Mouse (Mus musculus) spleen, embryonic (tissue): ENCODE measurements around the gene Gm10203.
"Not testable (repeated sequence)": the region's sequence is repeated elsewhere in the genome, so short reads cannot be mapped to it uniquely, and the experiment has no call there.

Experiments used
- CTCF ChIA-PET: fragments of 350-600 bp; sonication (Branson Sonifier 250); formaldehyde crosslinking; loops from one replicate; lab custom pipeline; 2022; lab: Charles Lee

Gm10203 gene

DNA sequence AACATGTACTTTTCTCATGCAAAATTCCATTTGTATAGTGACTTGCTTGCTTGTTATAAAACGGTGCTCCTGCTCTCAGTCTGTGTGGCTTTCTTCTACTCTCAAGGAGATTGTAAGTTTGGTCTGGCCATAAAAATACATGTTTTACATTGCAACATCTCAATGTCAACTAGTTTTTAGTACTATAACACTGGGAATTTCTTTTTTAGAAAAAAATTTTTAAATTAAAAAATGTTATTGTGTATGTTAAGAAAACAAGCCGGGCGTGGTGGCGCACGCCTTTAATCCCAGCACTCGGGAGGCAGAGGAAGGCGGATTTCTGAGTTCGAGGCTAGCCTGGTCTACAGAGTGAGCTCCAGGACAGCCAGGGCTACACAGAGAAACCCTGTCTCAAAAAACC lies at the start of gene Gm10203:
Gene Gm10203, plus strand, starts transcription at position 301 of the 400 bp plus-strand sequence.
- CTCF ChIA-PET, result not testable (repeated sequence)

DNA sequence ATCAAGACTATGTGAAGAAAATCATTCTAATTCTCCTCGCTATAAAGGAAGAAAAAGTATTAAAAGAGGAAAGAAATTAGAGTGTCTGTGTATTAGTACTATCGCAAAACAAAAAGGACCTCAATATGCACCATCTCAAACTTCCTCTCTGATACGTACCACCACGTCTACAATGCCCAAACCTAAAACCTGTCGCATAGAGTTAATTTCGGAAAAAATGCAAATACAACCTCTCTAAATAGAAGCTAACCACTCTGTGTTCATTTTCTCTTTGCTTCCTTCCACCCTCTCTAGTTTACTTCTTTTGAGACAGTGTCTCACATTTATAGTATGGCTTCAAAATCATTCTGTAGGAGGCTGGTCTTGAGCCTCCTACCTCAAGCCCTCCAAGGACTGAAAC lies 37.6 kb upstream of the Gm10203 start:
- CTCF ChIA-PET, result interaction anchor here (0.6 kb wide), 1 partner anchor 109 kb away, joined by 4 read pairs; no protein-coding TSS in a partner anchor

DNA sequence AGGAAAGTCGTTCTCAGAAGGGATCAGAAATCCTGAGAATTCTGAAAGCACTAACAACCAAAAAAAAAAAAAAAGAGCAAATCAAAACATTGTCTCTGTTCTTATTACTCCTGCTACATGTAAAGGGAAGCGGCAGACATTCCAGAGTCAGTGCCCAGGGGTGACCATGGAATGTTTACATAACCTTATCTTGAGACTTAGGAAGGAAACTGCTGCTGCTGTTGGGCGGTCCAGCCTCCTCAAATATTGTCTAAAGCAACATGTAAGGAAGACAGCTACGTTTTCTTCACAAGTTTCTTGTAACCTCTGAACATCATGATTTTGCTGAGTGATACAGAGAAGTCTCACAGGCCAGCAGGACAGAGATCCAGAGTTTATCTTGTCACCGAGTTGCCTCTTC lies 36.5 kb upstream of the Gm10203 start:
- CTCF ChIA-PET, result interaction anchor here (0.6 kb wide), 1 partner anchor 58 kb away, joined by 3 read pairs; no protein-coding TSS in a partner anchor

DNA sequence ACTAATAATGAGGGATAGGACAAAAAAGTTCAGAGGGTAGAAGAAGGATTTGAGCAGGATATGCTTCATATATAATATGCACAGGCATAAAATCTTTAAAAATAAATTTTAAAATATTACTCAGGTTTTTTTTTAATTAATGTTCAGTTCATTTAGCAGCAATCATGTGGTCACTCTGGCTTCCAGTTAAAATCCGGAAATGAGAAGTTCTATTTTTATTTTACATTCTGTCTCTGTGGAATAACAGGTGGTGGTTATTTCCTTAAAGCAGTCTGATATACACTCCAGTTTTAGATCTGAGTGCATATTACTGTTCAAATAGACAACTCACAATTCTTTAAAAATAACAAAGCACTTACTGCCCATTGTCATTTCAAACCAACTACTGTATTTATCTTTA lies 35.4 kb upstream of the Gm10203 start:
- CTCF ChIA-PET, result no interaction called here

DNA sequence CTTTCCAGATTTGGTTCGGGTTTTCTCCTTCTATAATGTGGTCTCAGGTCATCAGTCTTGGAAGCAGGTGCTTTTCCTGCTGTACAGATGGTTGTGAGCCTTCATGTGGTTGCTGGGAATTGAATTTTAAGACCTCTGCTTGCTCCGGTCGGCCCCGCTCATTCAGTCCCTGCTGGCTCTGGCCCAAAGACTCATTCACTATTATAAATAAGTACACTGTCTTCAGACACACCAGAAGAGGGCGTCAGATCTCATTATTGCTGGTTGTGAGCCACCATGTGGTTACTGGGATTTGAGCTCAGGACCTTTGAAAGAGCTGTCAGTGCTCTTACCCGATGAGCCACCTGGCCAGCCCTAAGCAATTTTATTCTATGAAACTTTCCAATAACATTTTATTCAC lies 34.6 kb upstream of the Gm10203 start:
- CTCF ChIA-PET, result no interaction called here

DNA sequence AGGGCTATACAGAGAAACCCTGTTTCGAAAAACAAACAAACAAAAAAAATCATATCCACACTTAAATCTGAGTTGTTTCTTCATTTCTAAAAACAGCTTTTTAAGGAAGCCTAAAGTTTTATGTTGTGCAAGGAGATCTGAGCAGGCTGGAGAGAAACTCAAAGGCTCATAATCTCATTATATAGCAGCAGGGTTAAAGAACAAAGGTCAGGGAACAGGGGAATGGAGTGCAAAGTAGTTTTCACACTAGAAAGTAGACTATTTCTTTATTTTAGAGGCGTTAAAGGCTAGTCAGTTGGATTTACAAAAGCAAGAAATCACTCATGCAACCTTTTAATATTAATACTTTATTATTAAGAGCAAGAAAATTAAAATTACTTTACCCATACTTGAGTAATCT lies 33.7 kb upstream of the Gm10203 start:
- CTCF ChIA-PET, result interaction anchor here (0.6 kb wide), 1 partner anchor 23 kb away, joined by 3 read pairs; no protein-coding TSS in a partner anchor

DNA sequence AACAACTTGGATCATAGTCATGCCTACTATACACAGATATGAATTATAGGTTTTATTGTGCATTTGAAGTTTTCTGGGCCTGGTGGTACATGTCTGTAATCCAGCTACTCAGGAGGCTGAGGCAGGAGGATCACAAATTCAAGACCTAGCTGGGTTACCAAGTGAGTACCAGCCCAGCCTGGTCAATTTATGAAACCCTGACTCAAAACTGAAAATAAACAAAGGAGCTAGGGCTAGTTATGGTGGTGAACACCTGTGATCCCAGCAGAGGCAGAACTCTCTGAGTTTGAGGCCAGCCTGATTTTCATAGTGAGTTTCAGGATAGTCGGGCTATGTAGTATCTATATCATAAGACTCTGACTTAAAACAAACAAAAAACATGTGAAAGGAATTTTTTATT lies 32.7 kb upstream of the Gm10203 start:
- CTCF ChIA-PET, result no interaction called here

DNA sequence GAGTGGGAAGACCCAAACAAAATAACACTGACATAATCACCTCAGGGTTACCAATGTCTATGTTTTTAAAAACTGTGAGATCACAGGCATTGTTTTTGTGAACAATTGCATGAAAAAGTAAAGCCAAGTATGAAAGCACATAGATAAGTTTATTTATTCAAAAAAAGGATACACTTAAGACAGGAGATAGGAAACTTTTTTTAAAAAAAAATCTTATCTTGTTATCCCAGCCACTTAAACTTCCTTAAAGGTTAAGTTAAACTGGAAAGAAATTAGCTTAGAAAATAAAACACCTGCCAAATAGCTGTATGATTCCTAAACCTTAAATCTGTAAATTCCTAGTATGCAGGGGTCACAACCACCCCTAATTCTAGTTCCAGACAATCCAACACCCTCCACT lies 31.0 kb upstream of the Gm10203 start:
- CTCF ChIA-PET, result interaction anchor here (0.7 kb wide), 1 partner anchor 8 kb away, joined by 4 read pairs; no protein-coding TSS in a partner anchor

DNA sequence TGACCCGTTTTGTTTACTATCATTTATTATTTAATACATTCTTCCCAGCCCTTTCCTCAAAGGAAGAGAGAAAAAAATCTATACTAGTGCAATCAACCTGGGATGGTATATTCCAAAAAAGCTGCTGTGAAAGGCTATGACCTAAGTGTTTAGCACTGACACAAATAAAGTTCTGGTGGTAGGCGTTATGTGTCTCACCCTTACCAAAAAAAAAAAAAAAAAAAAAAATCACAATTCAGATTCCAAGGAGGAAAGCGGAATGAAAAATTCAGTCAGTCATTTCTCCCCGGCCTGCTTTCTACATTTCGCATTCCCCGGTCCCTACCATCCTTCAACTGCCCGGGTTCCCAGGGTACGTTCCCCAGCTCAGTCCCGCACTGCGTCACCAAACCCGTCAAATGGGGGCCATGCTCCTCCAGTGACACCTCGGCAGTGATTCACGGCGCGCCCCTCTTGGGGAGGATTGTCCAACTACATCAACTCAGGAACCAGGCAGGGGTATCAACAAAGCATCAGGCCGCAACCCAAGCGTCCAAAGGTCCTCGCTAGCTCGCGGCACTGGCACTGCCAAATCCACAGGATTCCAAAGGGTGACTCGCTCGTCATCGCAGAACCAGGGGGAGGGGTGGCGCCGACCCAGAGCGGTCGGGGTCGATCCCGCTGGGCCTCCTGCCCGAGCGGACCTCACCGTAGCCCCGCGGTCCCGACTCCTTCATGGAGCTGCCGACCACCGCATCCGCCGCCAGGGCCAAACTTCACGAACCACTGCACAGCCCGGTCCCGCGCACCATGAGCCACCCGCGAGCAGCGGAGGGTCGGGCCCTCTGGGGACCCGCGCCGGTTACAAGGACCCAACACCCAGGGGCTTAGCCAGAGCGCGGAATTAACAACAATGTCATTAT lies 29.5 kb upstream of the Gm10203 start:
- CTCF ChIA-PET, result interaction anchor here (0.6 to 0.7 kb wide), 2 partner anchors 23 to 118 kb away, joined by 5 to 8 read pairs; no protein-coding TSS in a partner anchor

DNA sequence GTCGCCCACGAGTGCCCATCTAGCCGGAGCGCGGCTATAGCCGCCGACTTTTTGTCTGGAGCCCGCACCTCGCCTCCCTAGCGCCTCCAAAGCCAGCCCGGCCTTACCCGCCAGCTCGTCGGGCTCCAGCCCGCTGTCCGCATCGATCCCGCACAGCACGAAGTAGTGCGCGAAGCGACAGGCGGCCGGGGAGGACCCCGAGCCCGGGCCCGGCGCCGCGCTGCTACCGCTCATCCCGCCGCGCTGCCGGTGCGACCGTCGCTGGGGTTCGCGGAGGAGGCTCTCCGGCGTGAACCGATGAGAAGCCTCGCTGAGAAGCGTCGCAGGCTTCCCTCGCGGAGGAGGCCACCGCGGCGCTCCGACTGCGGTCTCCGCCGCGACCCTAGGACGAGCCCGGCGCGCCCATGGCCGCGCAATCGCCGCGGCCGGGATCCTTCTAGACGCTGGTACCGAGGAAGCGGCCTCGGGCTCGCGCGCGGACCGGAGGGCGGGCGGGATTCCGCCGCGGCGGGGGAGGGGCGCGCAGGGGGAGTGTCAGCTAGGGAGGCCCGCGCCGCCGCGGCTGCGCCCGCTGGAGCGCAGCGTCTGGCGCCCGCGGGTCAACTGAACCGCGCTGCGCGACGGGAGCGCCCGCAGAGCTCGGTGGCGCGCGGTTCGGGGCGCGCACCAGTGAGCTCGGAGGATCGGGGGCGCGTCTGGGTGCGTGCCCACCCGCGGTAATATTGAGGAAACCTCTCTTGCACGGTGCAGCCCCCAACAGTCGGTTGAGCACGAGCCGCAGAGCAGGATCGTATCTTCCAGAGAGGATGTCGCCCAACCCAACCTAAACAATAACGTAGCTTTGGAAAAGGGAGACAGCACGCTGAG lies 28.7 kb upstream of the Gm10203 start, which contains the start of gene Dennd5b:
Gene Dennd5b, minus strand, starts transcription at position 605 of the 867 bp plus-strand sequence.
- CTCF ChIA-PET, result no interaction called here

DNA sequence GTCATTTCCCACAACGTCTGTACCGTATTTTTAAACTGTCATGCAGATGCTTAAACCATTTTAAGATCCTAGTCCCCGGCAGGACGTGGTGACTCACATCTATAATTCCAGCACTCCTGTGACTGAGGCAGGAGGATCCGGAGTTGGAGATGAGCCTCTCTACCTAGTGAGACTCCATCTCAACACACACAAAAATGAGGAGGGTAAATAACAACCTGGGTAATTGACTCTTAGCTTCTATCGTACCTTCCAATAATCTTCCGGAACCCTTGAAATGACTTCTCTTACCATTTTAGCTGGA lies 28.1 kb upstream of the Gm10203 start:
- CTCF ChIA-PET, result interaction anchor here (0.9 kb wide), 1 partner anchor 16 kb away, joined by 3 read pairs; no protein-coding TSS in a partner anchor

DNA sequence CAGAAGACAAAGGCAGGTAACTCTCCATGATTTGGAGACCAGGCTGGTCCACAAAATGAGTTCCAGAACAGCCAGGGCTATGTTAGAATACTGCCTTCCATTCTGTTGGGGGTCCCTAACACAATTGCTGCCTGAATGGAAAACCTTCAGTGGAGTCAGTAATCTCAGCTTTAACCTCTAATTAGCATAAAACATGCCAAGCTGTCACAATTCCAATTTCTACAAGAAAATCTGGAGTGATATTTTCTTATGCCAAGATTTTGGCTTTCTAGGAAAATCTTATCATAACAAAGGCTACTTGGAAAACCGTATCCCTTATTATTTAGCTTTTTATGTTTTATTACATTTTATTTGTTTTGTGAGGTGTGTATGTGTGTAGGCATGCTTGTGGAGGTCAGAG lies 26.5 kb upstream of the Gm10203 start:
- CTCF ChIA-PET, result no interaction called here

DNA sequence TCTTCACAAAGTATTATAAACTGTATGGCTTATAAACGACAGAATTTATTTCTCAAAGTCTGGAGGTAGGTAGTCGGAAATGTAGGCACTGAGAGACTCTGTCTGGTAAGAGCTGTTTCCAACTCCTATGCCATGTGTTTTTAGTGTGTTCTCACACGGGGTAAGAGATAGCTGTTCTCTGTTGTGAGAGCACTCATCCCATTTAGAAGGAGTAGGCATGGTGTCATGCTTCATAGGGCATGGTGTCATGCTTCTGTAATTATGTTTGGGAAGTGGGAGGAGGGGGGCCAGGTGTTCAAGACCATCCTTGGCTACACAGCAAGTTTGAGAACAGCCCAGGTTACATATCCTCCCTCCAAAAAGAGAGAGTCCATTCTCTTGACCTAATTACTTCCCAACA lies 22.4 kb upstream of the Gm10203 start:
- CTCF ChIA-PET, result no interaction called here

DNA sequence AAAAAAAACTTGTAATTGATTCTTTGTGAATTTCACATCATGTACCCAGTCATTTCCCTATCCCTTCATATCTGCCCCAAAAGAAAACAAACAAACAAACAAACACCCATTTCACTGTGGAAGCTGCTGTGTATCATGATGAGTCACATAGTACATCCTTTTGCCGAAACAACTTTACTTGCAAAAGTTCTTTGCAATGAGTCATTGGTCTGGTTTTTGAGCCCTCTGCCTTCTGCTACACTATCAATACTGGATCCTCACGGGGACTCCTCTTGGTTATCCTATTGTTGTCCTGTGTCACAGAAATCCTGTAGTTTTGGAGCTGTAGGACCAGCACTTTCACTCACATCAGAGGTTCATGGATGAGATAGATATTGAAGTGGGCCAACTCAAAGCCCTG lies 21.1 kb upstream of the Gm10203 start:
- CTCF ChIA-PET, result interaction anchor here (0.7 kb wide), 1 partner anchor 290 kb away, joined by 9 read pairs; no protein-coding TSS in a partner anchor

DNA sequence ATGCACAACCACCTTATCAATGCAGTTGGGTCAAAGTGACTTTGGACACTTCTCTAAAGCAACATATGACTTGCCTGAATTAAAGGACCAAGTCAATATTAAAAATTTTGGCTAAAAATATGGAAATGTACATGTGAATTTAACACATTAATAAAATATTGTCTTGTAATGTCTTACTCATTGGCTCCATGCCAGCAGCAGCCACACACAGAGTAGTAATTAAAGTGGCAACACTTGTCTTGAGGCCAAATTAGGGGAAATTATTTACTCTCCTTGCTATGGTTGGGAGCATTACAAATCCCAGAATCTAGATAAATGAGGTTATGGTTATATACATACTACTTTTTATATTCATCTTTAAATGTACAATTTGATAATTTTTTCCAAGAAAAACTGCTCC lies 13.0 kb upstream of the Gm10203 start:
- CTCF ChIA-PET, result interaction anchor here (0.7 kb wide), 1 partner anchor 55 kb away, joined by 3 read pairs; no protein-coding TSS in a partner anchor

DNA sequence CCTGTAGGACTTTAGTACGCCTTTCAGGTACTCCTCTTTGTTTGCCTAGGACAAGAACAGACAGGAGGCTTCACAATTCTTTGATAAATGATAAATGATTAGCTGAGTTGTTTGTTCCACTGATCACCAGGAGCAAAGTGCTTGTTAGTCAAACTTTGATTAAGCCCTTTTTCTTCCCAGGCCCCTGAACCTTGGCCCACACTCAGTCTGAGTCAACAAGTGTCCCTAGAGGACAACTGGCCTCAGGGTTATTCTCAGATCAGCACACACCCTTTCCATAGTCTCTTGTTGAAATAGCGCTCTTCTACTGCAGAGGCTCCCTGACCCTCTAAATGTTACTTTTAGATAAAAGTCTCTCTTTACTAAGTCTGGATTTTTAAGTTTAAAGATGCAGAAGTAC lies 11.0 kb upstream of the Gm10203 start:
- CTCF ChIA-PET, result interaction anchor here (0.7 to 1.4 kb wide), 4 partner anchors 12 to 107 kb away, joined by 3 to 4 read pairs (median 3); no protein-coding TSS in a partner anchor

DNA sequence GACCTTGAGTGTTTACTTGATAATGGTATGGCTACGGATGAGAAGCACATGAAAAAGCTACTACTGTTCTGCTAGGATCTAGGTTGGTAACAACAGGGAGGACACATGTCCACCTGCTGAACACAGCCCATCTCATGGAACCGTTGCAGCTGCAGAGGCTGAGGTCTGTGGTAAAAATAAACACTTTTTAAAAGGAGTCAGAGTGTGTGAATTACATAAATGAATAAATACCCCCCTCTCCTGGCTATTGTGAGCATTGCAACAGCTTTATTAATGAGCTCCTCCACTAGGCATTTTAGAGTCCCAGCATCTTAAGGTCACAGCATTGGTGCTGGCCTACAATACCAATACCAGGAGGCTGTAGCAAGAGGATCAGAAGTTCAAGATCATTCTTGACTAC lies 10.1 kb upstream of the Gm10203 start:
- CTCF ChIA-PET, result interaction anchor here (1.1 to 1.4 kb wide), 2 partner anchors 13 to 62 kb away, joined by 3 to 4 read pairs; no protein-coding TSS in a partner anchor

DNA sequence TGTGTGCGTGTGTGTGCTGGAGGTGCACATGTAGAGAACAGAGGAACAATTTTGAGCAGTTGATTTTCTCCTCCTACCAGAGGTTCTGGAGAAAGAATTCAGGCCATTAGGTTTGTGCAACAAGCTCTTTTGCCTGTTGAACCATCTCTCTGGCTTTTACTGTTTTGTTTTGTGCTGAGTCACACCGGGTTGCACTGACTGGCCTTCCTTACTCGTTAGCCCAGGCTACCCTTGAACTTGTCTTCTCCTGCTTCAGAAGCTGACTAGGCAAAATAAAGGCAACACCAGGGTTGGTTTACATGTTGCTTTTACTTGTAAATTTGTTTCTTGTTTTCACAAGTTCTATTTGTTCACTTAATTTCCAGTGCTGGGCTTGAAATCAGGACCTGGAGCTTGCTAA lies 6.9 kb upstream of the Gm10203 start:
- CTCF ChIA-PET, result interaction anchor here (0.6 kb wide), 1 partner anchor 298 kb away, joined by 3 read pairs; no protein-coding TSS in a partner anchor

DNA sequence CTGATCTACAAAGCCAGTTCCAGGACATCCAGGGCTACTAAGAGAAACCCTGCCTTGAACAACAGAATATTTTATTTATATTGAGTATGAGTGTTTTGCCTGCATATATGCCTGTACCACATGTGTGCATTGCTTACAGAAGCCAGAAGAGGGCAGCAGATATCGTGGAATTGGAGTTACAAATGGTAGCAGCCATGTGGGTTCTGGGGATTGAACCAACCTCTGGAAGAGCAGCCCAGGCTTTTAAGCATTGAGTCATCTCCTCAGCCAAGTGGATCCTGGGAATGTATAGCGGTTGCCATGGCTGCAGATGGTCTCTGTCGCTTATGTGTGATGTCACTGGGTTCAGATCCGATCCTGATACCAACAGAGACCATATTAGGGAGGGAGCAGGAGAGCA lies 3.3 kb upstream of the Gm10203 start:
- CTCF ChIA-PET, result interaction anchor here (0.7 kb wide), 1 partner anchor 179 kb away, joined by 12 read pairs; no protein-coding TSS in a partner anchor

DNA sequence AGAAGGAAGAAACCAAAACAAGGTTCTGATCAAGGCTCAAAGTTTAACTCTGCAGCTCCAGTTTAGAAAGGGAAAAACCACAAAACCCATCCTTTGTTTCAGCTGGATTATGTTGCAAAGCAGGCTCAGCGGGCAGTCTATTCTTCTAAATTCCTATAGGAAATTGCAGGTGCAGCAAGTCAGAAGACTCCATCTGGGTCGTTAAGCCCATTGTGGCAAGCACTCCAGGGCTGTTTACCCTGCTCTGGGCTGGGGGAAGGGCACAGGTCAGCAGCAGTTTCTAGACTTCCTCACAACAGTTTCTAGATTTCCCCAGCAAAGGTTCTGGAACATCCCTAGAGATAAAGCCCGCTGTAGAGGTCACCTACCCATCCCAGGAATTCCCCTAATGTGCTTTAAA lies 1.1 kb downstream of the Gm10203 start:
- CTCF ChIA-PET, result interaction anchor here (0.6 kb wide), 1 partner anchor 415 kb away, joined by 3 read pairs; no protein-coding TSS in a partner anchor
